Mouse (Mus musculus) layer of hippocampus, postnatal 14 days (tissue): ENCODE data around the gene Ginm1. TPM values are rescaled to one million over a fixed set of nuclear protein-coding genes. Genes with fewer than 3 reads are reported as not detected.
"Not testable (repeated sequence)": the region's sequence is repeated elsewhere in the genome, so short reads cannot be mapped to it uniquely, and the experiment has no call there.

Source experiments
- DNase-seq, 2 experiments: peaks; one replicate each; pipeline ENCODE4 v3.0.0; 2021 to 2022; ENCODE audit warnings: low spot score in 2 of 2, mixed read lengths in 1 of 2
- total RNA-seq, 2 experiments: library from RNA; stranded (reverse); gene quantifications; 2 replicates each; pipeline ENCODE4 v1.2.3; 2021

Ginm1 gene
- total RNA-seq, 2 experiments from 2014 or later = 22.5 to 25.0 TPM

GRCm38 (mm10) chr10:7816476-7816875 lies 23.9 kb upstream of the Ginm1 start:
- DNase-seq = no peak

DNA sequence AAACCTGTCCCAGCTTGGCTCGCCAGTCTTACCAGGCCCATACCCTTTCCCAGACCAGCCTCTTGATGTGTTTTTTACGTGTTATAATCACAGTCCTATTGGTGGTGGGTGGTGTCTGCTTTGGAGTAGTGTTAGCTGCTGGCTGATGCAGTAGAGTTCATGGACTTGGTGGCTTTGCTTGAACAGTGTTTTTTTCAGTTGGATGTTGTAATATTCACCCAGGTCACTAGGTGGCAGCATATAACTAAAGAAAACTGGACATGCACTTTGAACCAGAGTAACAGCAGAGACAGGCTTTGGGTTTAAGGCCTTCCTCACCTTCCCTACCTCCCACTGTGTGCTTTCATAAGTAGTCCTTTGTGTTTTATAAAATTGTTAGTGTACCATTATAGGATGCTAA lies 17.3 kb upstream of the Ginm1 start:
- DNase-seq = peak; percentile 37 to 75

GRCm38 (mm10) chr10:7802519-7803140 lies 10.0 kb upstream of the Ginm1 start:
- no peak for DNase-seq

DNA sequence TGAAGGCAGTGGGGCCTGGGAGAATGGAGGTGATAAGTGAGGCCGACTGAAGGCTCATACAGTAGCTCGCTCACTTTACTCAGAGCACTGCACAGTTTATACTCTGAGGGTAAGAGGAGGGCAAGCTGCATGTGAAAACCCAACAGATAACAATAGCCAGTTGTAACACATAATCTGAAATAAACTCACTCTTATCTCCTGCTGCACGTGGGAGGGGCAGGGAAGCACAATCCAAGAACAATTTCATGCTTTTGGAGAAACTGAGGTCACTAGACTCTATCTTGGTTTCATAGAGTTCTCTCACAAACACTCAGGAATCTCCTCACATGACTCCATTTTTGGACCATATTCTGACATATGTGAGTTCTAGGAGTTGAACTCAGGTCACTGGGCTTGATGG lies 8.6 kb upstream of the Ginm1 start:
- DNase-seq = no peak

- DNase-seq = no peak
Measured at GRCm38 (mm10) chr10:7792254-7792750, 322 bp downstream of the Ginm1 start.

DNA sequence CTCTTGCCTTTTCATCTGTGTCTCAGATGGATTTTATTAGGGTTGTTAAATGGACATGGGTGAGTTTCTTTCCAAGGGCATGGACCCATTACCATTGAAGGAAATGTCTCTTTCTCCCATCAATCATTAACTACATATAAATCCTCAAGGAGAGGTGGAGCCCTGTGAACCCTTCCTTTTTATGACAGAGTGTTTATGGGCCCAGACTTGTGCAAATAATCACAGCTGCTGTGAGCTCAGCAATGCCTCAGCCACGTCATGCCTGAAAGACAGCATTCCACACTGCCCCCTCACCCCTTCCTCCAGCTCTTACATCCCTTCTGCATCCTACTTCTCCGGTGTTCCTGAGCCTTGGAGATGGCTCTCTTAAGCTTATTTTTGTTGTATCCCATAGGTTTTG lies 5.3 kb downstream of the Ginm1 start:
- DNase-seq = no peak

- DNase-seq = no peak
Measured at GRCm38 (mm10) chr10:7781214-7781613, 11.4 kb downstream of the Ginm1 start.

GRCm38 (mm10) chr10:7780238-7781176 lies 12.1 kb downstream of the Ginm1 start:
- DNase-seq = peak; percentile 75 to 85

GRCm38 (mm10) chr10:7779751-7780237 lies 12.8 kb downstream of the Ginm1 start:
- DNase-seq = peak in 1 of 2 experiments; percentile 5

DNA sequence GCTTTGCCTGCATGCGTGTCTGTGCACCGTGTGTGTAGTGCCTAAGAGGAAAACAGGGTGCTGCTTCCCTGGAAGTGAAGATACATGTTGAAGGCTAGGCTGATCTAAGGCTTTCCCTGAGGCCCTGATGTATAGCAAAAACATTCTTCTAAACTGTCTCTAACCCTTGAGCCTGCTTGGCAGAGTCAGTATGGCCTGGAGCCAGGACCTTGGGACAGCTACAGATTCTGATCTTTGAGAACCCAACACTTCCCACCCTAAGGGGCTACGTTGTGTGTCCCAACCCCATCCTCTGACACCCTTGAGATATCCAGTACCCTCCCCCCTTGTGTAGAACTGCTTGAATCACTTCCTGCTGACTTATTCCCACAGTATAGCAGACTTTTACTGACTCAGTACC lies 14.3 kb downstream of the Ginm1 start:
- DNase-seq = no peak

DNA sequence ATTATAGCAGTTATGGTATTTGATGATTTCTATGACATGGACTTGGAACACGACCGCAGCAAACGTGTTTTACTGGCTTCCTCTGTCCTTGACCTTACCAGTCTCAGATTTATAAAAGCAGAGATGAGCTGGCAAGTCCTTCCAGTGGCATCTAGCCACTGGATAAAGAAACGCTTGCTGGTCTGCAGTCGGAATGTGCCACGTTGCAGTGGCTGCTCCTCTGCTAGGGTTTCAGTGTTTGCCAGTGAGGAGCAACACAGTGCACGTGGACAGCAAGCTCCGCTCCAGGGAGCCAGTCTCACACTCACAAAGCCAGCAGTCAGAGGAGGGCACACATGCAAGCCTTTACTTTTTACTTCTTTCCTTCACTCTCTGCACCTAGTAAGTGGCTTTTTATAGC lies 17.2 kb downstream of the Ginm1 start:
- DNase-seq = no peak

DNA sequence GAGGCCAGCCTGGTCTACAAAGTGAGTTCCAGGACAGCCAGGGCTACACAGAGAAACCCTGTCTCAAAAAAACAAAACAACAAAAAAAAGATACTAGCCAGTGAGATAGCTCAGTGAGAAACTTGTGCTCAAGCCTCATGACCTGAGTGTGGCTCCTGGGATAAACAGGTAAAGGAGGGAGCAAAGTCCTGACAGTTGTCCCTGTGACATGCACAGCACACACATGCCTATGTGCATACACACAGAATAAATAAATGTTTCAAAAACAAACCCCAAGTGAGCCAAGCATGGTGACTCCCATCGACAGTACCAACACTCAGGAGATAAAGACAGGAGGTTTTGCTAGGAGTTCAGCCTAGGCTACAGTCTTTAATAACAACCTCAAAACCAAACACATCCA lies 19.9 kb downstream of the Ginm1 start:
- no peak for DNase-seq

DNA sequence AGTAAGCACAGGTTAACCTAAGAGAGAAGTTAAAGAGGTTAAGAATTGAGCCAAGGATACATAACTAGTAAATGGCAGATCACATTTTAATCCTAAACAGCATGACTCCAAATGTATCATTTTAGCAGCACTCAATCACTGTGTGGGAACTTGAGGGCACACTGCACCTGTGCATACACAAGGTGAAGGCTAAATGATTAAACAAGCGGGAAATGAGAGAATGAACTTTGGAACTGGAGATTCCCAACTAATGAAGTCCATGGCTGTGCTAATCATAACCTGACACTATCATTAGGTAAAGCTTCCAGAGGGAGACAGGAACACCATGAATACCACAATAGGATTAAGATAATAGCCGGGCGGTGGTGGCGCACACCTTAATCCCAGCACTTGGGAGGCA lies 20.3 kb downstream of the Ginm1 start:
- DNase-seq = no peak

DNA sequence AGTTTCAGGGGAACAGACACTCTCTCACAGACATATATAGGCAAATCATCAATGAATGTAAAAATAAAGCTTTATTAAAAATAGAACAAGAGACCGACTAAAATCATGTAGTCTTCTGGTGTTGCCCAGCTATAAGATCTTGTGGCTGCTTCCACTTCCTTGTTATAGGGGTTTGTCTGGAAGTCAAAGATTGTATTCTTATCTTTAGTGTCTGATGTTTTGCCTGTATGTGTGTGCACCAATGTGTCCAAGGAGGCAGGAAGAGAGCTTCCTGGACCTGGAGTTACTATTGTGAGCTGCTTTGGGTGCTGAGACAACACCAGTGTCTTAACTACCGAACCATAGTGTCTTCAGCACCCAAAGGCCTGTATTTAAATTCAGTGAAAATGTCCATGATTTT lies 35.1 kb downstream of the Ginm1 start:
- DNase-seq = no peak

DNA sequence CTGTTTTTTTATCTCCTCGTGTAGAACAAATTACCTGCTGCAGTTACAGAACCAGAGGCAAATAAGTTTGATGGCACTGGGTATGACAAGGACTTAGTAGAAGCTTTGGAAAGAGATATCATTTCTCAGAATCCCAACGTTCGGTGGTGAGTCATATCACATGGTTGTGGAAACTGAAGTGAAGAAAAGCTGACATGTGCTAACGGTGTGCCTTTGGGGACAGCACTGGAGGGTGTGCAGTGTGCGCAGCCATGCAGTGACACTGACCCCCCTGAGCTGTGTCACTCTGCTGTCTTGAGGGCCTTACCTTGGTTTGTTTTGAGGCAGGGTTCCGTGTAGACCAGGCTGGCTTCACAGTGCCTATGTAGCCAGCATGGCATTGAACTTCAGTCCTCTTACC lies 43.9 kb downstream of the Ginm1 start:
- no peak for DNase-seq

- DNase-seq = not testable (repeated sequence)
Measured at GRCm38 (mm10) chr10:7745528-7745927, 47.1 kb downstream of the Ginm1 start.

GRCm38 (mm10) chr10:7737914-7738313 lies 54.7 kb downstream of the Ginm1 start:
- DNase-seq = no peak

- peak in 1 of 2 experiments; percentile 37 for DNase-seq
Measured at GRCm38 (mm10) chr10:7737122-7737521, 55.5 kb downstream of the Ginm1 start.

DNA sequence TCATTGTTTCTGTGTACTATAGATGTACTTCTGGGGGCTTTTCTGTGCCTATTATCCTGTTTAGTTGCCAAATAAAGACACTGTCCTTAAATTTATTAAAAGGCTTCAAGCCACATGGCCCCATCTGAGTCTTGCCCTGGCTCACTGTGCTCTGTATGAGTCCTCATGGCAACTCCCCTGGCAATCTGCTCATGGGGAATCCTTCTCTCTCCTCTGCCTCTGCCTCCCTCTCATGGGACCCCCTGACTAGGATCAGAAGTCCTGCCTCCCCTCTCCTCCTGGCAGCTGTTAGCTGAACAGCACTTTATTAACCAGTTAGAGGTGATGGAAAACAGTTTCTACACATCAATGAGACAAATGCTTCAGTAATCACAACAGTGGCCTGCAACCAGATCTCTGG lies 61.0 kb downstream of the Ginm1 start:
- no peak for DNase-seq

DNA sequence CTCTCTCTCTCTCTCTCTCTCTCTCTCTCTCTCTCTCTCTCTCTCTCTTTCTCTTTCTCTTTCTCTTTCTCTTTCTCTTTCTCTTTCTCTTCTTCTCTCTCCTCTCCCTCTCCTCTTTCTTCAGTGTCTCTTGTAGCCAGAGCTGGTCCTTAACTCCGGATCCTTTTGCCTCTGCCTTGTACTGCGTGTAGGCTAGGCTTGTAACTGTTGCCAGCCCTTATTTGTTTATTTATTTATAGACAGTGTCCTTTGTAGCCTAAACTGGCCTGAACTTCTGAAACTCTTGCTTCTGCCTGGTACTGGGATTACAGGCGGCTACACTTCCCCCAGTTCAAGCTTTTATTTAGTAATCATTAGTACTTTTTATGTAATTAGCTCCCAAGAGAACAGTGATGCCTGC lies 65.6 kb downstream of the Ginm1 start:
- no peak for DNase-seq

GRCm38 (mm10) chr10:7726501-7726812 lies 66.2 kb downstream of the Ginm1 start:
- DNase-seq = no peak

DNA sequence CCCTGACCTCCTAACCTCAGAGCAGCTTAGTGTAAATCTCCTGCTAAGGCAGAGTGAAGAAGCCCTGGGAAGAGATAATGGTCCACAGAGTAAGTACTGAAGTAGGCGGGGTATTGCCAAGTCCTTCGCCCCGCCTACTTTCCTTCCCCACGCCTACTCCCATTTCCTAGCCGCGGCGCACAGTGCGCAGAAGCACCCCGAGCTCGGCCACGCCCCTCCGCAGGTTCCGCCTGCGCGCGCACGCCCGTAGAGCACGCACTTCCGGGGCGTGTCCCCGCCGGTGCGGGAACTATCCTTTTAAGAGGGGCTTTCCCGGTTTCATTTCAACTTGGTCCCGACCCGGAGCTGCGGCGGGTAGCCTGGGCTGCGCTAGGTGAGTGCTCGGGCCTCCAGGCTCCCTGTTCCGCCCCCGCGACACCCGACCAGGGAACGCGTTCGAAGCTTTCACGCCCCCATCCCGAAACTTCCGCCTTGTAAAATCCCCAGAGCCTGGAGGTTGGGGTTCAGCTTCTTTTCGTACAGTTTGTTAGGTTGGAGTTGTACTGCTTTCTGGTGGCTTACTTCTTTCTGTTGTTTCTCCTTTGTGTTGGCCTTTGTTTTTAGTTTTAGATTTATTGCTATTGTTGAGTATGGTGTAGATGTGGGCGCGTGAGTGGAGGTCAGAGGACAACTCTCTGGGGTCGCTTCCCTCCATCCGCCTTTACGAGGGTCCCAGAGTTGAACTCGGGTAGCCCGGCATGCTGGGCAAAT lies 66.7 kb downstream of the Ginm1 start, which contains the start of gene Katna1:
Gene Katna1, plus strand, starts transcription at position 250 of the 750 bp plus-strand sequence.
- peak; percentile 85 to 91 for DNase-seq
